Comparison of ENCODE assay signal across 11 mouse cellular contexts in genomic region chr1:128585396-128586161, GRCm38 (mm10). TPM values are rescaled to one million over a fixed set of nuclear protein-coding genes. Genes with fewer than 3 reads are reported as not detected.
DNase-seq lines count a peak whose midpoint lies in the region; ATAC-seq lines count a peak whose summit lies in the region.
"Had no signal": no experiment of that assay in that cellular context is flagged by ENCODE, and none has a peak within 500 bp of the region (broad histone marks: within the 10 kb centered on the region; RNA-seq: fewer than 3 reads in every experiment).

No protein-coding gene starts in this region.

- WGBS in lung, embryonic 16.5 days: 57% methylated on average over 3 of the region's 3 CpGs
- WGBS in embryonic facial prominence, embryonic 10.5 days: 43% methylated on average over 3 of the region's 3 CpGs
- WGBS in hindbrain, embryonic 12.5 days: 19% methylated on average over 3 of the region's 3 CpGs
- WGBS in midbrain, embryonic 16.5 days: 6% methylated on average over 3 of the region's 3 CpGs
- 69% methylated on average over 3 of the region's 3 CpGs for WGBS in intestine, embryonic 15.5 days

- H3K4me1 ChIP-seq in lung, embryonic 16.5 days (replicated peaks; ENCODE audit: control insufficient read depth, insufficient read depth, low read length): peaks cover 10% of the 10 kb centered on the region
- H3K4me1 ChIP-seq in embryonic facial prominence, embryonic 10.5 days: peaks cover 21% of the 10 kb centered on the region
- H3K4me1 ChIP-seq in hindbrain, embryonic 12.5 days: peaks cover 40% of the 10 kb centered on the region
- H3K4me1 ChIP-seq in midbrain, embryonic 16.5 days (ENCODE audit: control insufficient read depth, insufficient read depth, low read length): peaks cover 7% of the 10 kb centered on the region; the same call in 1 of the 2 replicates
- 0 out of 2 replicates have a peak, but pooled peaks cover 1% of the 10 kb centered on the region for H3K4me1 ChIP-seq in intestine, embryonic 15.5 days (replicated peaks)
- H3K4me1 ChIP-seq: liver, embryonic 12.5 days had no signal

- H3K27ac ChIP-seq in lung, embryonic 16.5 days (ENCODE audit: low read length): no peak overlapping the region
- no peak overlapping the region for H3K27ac ChIP-seq in embryonic facial prominence, embryonic 10.5 days (replicated peaks)
- H3K27ac ChIP-seq in hindbrain, embryonic 12.5 days: peak overlapping the region; percentile 72
- H3K27ac ChIP-seq in midbrain, embryonic 16.5 days (ENCODE audit: low read length): no peak overlapping the region
- H3K27ac ChIP-seq in intestine, embryonic 15.5 days: no peak overlapping the region
- H3K27ac ChIP-seq: left cerebral cortex, adult 2 months; liver, embryonic 12.5 days; stomach, postnatal 0 days had no signal

- peak; percentile 46; the same call in 1 of the 2 replicates for ATAC-seq in lung, embryonic 16.5 days (ENCODE audit: low read depth)
- peak; percentile 89 for ATAC-seq in hindbrain, embryonic 12.5 days (ENCODE audit: low FRiP score)
- ATAC-seq in midbrain, embryonic 16.5 days: peak; percentile 81
- no peak for ATAC-seq in intestine, embryonic 15.5 days
- ATAC-seq: liver, embryonic 12.5 days had no signal

- no peaks in the 10 kb centered on the region for H3K27me3 ChIP-seq in lung, embryonic 16.5 days (ENCODE audit: control insufficient read depth, insufficient read depth, low read depth, low read length)
- peaks cover 22% of the 10 kb centered on the region for H3K27me3 ChIP-seq in embryonic facial prominence, embryonic 10.5 days (replicated peaks; ENCODE audit: low read depth, poor library complexity, severe bottlenecking)
- no peaks in the 10 kb centered on the region for H3K27me3 ChIP-seq in hindbrain, embryonic 12.5 days
- no peaks in the 10 kb centered on the region for H3K27me3 ChIP-seq in midbrain, embryonic 16.5 days (ENCODE audit: control insufficient read depth, insufficient read depth, low read depth, low read length)
- no peaks in the 10 kb centered on the region for H3K27me3 ChIP-seq in intestine, embryonic 15.5 days (replicated peaks)

- H3K4me2 ChIP-seq in lung, embryonic 16.5 days (ENCODE audit: low read depth, low read length): no peak overlapping the region
- no peak overlapping the region for H3K4me2 ChIP-seq in hindbrain, embryonic 12.5 days (replicated peaks)
- no peak overlapping the region for H3K4me2 ChIP-seq in midbrain, embryonic 16.5 days (ENCODE audit: low read length)
- H3K4me2 ChIP-seq in intestine, embryonic 15.5 days (replicated peaks): no peak overlapping the region
- H3K4me2 ChIP-seq: liver, embryonic 12.5 days had no signal

- no peak for DNase-seq in lung, adult 18-20 months
- DNase-seq in embryonic facial prominence, embryonic 10.5 days (ENCODE audit: low spot score): peak; percentile 28
- no peak for DNase-seq in natural killer cell, adult 2 months (ENCODE audit: low spot score in 2 of 2)
- DNase-seq in spleen, adult 18-20 months: no peak

- 0 out of 2 replicates have a peak, but pooled peaks cover 2% of the 10 kb centered on the region for H3K9me3 ChIP-seq in lung, embryonic 16.5 days (ENCODE audit: control insufficient read depth, low read length)
- H3K9me3 ChIP-seq in embryonic facial prominence, embryonic 10.5 days: no peaks in the 10 kb centered on the region
- no peaks in the 10 kb centered on the region for H3K9me3 ChIP-seq in hindbrain, embryonic 12.5 days (replicated peaks)
- no peaks in the 10 kb centered on the region for H3K9me3 ChIP-seq in midbrain, embryonic 16.5 days (replicated peaks; ENCODE audit: control insufficient read depth, low read length, poor library complexity, severe bottlenecking)
- no peaks in the 10 kb centered on the region for H3K9me3 ChIP-seq in intestine, embryonic 15.5 days
- H3K9me3 ChIP-seq: liver, embryonic 12.5 days had no signal

- no peak overlapping the region for H3K4me3 ChIP-seq in lung, embryonic 16.5 days (ENCODE audit: low read length)
- no peak overlapping the region for H3K4me3 ChIP-seq in embryonic facial prominence, embryonic 10.5 days
- H3K4me3 ChIP-seq in hindbrain, embryonic 12.5 days: no peak overlapping the region
- H3K4me3 ChIP-seq in midbrain, embryonic 16.5 days (ENCODE audit: low read depth, low read length): no peak overlapping the region
- H3K4me3 ChIP-seq in intestine, embryonic 15.5 days (replicated peaks): no peak overlapping the region
- H3K4me3 ChIP-seq: left cerebral cortex, adult 2 months; liver, embryonic 12.5 days had no signal

- H3K36me3 ChIP-seq in lung, embryonic 16.5 days (ENCODE audit: control insufficient read depth, insufficient read depth, low read length): peaks cover 3% of the 10 kb centered on the region
- peaks cover 13% of the 10 kb centered on the region for H3K36me3 ChIP-seq in embryonic facial prominence, embryonic 10.5 days (replicated peaks)
- H3K36me3 ChIP-seq in hindbrain, embryonic 12.5 days: peaks cover 7% of the 10 kb centered on the region; the same call in 1 of the 2 replicates
- H3K36me3 ChIP-seq in midbrain, embryonic 16.5 days (ENCODE audit: control insufficient read depth, insufficient read depth, low read length): no peaks in the 10 kb centered on the region
- no peaks in the 10 kb centered on the region for H3K36me3 ChIP-seq in intestine, embryonic 15.5 days
- H3K36me3 ChIP-seq: liver, embryonic 12.5 days had no signal

- H3K9ac ChIP-seq in lung, embryonic 16.5 days (ENCODE audit: low read length): no peak overlapping the region
- no peak overlapping the region for H3K9ac ChIP-seq in hindbrain, embryonic 12.5 days
- H3K9ac ChIP-seq in midbrain, embryonic 16.5 days (ENCODE audit: low read depth, low read length): no peak overlapping the region
- no peak overlapping the region for H3K9ac ChIP-seq in intestine, embryonic 15.5 days
- H3K9ac ChIP-seq: liver, embryonic 12.5 days had no signal

RNA-seq across cellular contexts. Expression of gene Cxcr4, which starts 6.5 kb away (rescaled TPM):
- 9.0 and 9.1 TPM in 2 replicates for polyA plus RNA-seq in lung, embryonic 16.5 days (2015; fragmentation: Nextera tagmentation; extraction: Ambion mirVana)
- polyA plus RNA-seq in embryonic facial prominence, embryonic 10.5 days (2016; fragmentation: Nextera tagmentation; extraction: Ambion mirVana): 4.8 and 6.0 TPM in 2 replicates
- 17.8 and 18.2 TPM in 2 replicates for polyA plus RNA-seq in hindbrain, embryonic 12.5 days (2016; fragmentation: Nextera tagmentation; extraction: Ambion mirVana)
- 4.0 and 5.6 TPM in 2 replicates for polyA plus RNA-seq in midbrain, embryonic 16.5 days (2015; fragmentation: Nextera tagmentation; extraction: Ambion mirVana)
- 2.8 and 3.1 TPM in 2 replicates for polyA plus RNA-seq in intestine, embryonic 15.5 days (2015; fragmentation: Nextera tagmentation; extraction: Ambion mirVana)
